Mouse (Mus musculus) kidney, adult 18-20 months (tissue): Measurements from ENCODE around the gene Rab20.
A peak's percentile ranks its signal among the peaks of the same experiment; 100 is the strongest.
"Not testable (repeated sequence)": the region's sequence is repeated elsewhere in the genome, so short reads cannot be mapped to it uniquely, and the experiment has no call there.

Experiments
- DNase-seq: peaks from one replicate; pipeline ENCODE4 v3.0.0; 2021

Gene Rab20

GRCm38 (mm10) chr8:11479591-11479990, 1.1 kb upstream of the Rab20 start:
- no peak for DNase-seq

- DNase-seq: peak; percentile 64
Measured at GRCm38 (mm10) chr8:11478807-11479527, 457 bp upstream of the Rab20 start.

- DNase-seq: no peak
Measured at GRCm38 (mm10) chr8:11477178-11477553, 1.3 kb downstream of the Rab20 start.

GRCm38 (mm10) chr8:11476338-11477177, 2.0 kb downstream of the Rab20 start:
- peak; percentile 76 for DNase-seq

GRCm38 (mm10) chr8:11475876-11476275, 2.6 kb downstream of the Rab20 start:
- no peak for DNase-seq

- DNase-seq: no peak
Measured at GRCm38 (mm10) chr8:11475397-11475796, 3.1 kb downstream of the Rab20 start.

GRCm38 (mm10) chr8:11473072-11473471, 5.4 kb downstream of the Rab20 start:
- peak; percentile 85 for DNase-seq

GRCm38 (mm10) chr8:11471309-11471708, 7.2 kb downstream of the Rab20 start:
- peak; percentile 89 for DNase-seq

GRCm38 (mm10) chr8:11470694-11471093, 7.8 kb downstream of the Rab20 start:
- no peak for DNase-seq

GRCm38 (mm10) chr8:11469095-11469494, 9.4 kb downstream of the Rab20 start:
- peak; percentile 80 for DNase-seq

- DNase-seq: not testable (repeated sequence)
Measured at GRCm38 (mm10) chr8:11466528-11466927, 12.0 kb downstream of the Rab20 start.

GRCm38 (mm10) chr8:11465619-11466018, 12.9 kb downstream of the Rab20 start:
- no peak for DNase-seq

GRCm38 (mm10) chr8:11464707-11464964, 13.9 kb downstream of the Rab20 start:
- no peak for DNase-seq

- no peak for DNase-seq
Measured at GRCm38 (mm10) chr8:11463889-11464706, 14.4 kb downstream of the Rab20 start.

GRCm38 (mm10) chr8:11463541-11463888, 15.0 kb downstream of the Rab20 start:
- DNase-seq: no peak

- no peak for DNase-seq
Measured at GRCm38 (mm10) chr8:11462641-11463040, 15.9 kb downstream of the Rab20 start.

GRCm38 (mm10) chr8:11461847-11462246, 16.7 kb downstream of the Rab20 start:
- DNase-seq: no peak

GRCm38 (mm10) chr8:11460934-11461333, 17.6 kb downstream of the Rab20 start:
- DNase-seq: no peak

GRCm38 (mm10) chr8:11459016-11459415, 19.5 kb downstream of the Rab20 start:
- peak; percentile 69 for DNase-seq

- no peak for DNase-seq
Measured at GRCm38 (mm10) chr8:11457981-11458836, 20.3 kb downstream of the Rab20 start.

- DNase-seq: no peak
Measured at GRCm38 (mm10) chr8:11457278-11457677, 21.2 kb downstream of the Rab20 start.

- DNase-seq: no peak
Measured at GRCm38 (mm10) chr8:11454228-11454627, 24.3 kb downstream of the Rab20 start.

GRCm38 (mm10) chr8:11452974-11453373, 25.5 kb downstream of the Rab20 start:
- DNase-seq: no peak
